Mouse (Mus musculus) G1E (cell line): ENCODE data around the gene Phykpl. TPM values are rescaled to one million over a fixed set of nuclear protein-coding genes. Genes with fewer than 3 reads are reported as not detected.

Experiments used
- ATAC-seq: 2 replicates; pipeline ENCODE4 v1.8.0; 2016; ENCODE audit warnings: mild to moderate bottlenecking; ENCODE audit not compliant: insufficient number of reproducible peaks, poor library complexity, low FRiP score, severe bottlenecking; ENCODE audit errors: extremely low read depth
- DNase-seq: peaks from one replicate; pipeline ENCODE4 v3.0.0; 2012; ENCODE audit warnings: low spot score
- H3K27me3 ChIP-seq: 2 replicates; pipeline ENCODE4 v1.6.1; 2012; ENCODE audit warnings: mild to moderate bottlenecking, low read length, inconsistent platforms; ENCODE audit not compliant: insufficient read depth
- H3K36me3 ChIP-seq: replicated peaks from 2 replicates; pipeline ENCODE3; 2012; ENCODE audit warnings: mild to moderate bottlenecking, inconsistent platforms
- H3K4me1 ChIP-seq: 2 replicates; pipeline ENCODE4 v1.6.1; 2012; ENCODE audit warnings: low read depth, low read length, inconsistent platforms, mixed read lengths; ENCODE audit not compliant: insufficient read depth
- H3K4me3 ChIP-seq: 2 replicates; pipeline ENCODE4 v1.5.1; 2012; ENCODE audit warnings: low read depth, mild to moderate bottlenecking, inconsistent platforms, low read length, moderate library complexity, mixed read lengths
- H3K9me3 ChIP-seq: replicated peaks from 2 replicates; pipeline ENCODE4 v1.6.1; 2012; ENCODE audit warnings: inconsistent platforms
- CTCF ChIP-seq: IDR thresholded peaks from 2 replicates; pipeline ENCODE4 v1.5.1; 2012; ENCODE audit warnings: low read depth, low read length, inconsistent platforms, mixed read lengths
- GATA1 ChIP-seq: IDR thresholded peaks from 2 replicates; pipeline ENCODE4 v1.6.1; 2012; ENCODE audit warnings: borderline replicate concordance, low read length, inconsistent platforms, mixed read lengths
- GATA2 ChIP-seq: IDR thresholded peaks from 2 replicates; pipeline ENCODE4 v1.6.1; 2012; ENCODE audit warnings: low read depth, low read length, inconsistent platforms, borderline replicate concordance
- POLR2AphosphoS5 ChIP-seq: IDR thresholded peaks from 2 replicates; pipeline ENCODE4 v1.6.1; 2012; ENCODE audit warnings: low read depth, low read length, inconsistent platforms; ENCODE audit not compliant: insufficient replicate concordance
- TAL1 ChIP-seq: conservative IDR thresholded peaks from 2 replicates; pipeline ENCODE4 v1.6.1; 2012; ENCODE audit warnings: low read depth, low read length, inconsistent platforms, mixed read lengths
- polyA plus RNA-seq: library from polyadenylated mRNA; stranded (reverse); fragments of >175 nt; gene quantifications from 2 replicates; pipeline ENCODE4 v1.2.3, GENCODE M21; 2012
- total RNA-seq, 2 experiments: library from RNA; stranded (forward) in 1 of 2; stranded (reverse) in 1 of 2; fragments of 200-1000 nt in 1 of 2; fragments of >200 nt in 1 of 2; fragmentation: Nextera tagmentation in 1 of 2; gene quantifications; 2 replicates each; pipeline ENCODE4 v1.2.3; 2014 to 2017

Gene Phykpl
- total and polyA plus RNA-seq, 3 experiments = 11.0 to 52.0 (median 49.3) TPM

- H3K27me3 ChIP-seq = peaks cover 11% of the 10 kb centered on the region; the same call in 1 of the 2 replicates
- H3K9me3 ChIP-seq = no peaks in the 10 kb centered on the region
- H3K4me3 ChIP-seq = no peak overlapping the region
- TF ChIP-seq GATA1 (no peak), TAL1 (no peak), CTCF (no peak), POLR2AphosphoS5 (no peak), GATA2 (no peak)
- no peaks in the 10 kb centered on the region for H3K36me3 ChIP-seq
- DNase-seq = no peak
- H3K4me1 ChIP-seq = peaks cover 6% of the 10 kb centered on the region; the same call in 1 of the 2 replicates
- ATAC-seq = peak; percentile 60
Observed at GRCm38 (mm10) chr11:51544413-51544812, 40.1 kb upstream of the Phykpl start.

DNA sequence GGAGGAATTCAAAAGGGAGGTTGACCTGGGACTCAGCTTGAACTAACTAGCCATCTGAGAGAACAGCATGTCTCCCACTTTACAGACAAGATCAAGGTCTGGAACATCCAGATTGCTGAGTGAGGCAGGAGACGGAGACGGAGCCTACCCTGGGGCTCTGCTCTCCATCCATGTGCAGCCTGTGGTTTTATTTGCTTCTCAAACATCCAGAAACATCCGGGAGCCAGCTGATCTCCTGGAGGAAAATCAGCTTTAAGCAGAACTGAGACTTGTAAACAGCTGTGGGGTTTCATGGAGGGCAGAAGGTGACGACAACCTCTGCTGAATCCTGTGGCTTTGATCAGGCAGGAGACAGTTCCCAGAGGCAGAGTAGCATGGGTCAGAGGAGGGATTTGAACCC is 38.7 kb upstream of the Phykpl start:
- DNase-seq (no peak), ATAC-seq (no peak)
- peaks cover 11% of the 10 kb centered on the region; the same call in 1 of the 2 replicates for H3K27me3 ChIP-seq
- no peak overlapping the region for H3K4me3 ChIP-seq
- H3K4me1 ChIP-seq = peaks cover 6% of the 10 kb centered on the region; the same call in 1 of the 2 replicates
- no peaks in the 10 kb centered on the region for H3K9me3 ChIP-seq
- no peaks in the 10 kb centered on the region for H3K36me3 ChIP-seq
- TF ChIP-seq POLR2AphosphoS5 = no peak
- TF ChIP-seq TAL1 = no peak
- no peak for TF ChIP-seq GATA2
- TF ChIP-seq CTCF = no peak
- no peak for TF ChIP-seq GATA1

GRCm38 (mm10) chr11:51551253-51551652 is 33.3 kb upstream of the Phykpl start:
- H3K9me3 ChIP-seq = no peaks in the 10 kb centered on the region
- no peak for ATAC-seq
- H3K27me3 ChIP-seq = peaks cover 9% of the 10 kb centered on the region; the same call in 1 of the 2 replicates
- DNase-seq = no peak
- TF ChIP-seq TAL1 (no peak), CTCF (no peak), GATA2 (no peak), GATA1 (no peak), POLR2AphosphoS5 (no peak)
- no peak overlapping the region for H3K4me3 ChIP-seq
- no peaks in the 10 kb centered on the region for H3K4me1 ChIP-seq
- no peaks in the 10 kb centered on the region for H3K36me3 ChIP-seq

DNA sequence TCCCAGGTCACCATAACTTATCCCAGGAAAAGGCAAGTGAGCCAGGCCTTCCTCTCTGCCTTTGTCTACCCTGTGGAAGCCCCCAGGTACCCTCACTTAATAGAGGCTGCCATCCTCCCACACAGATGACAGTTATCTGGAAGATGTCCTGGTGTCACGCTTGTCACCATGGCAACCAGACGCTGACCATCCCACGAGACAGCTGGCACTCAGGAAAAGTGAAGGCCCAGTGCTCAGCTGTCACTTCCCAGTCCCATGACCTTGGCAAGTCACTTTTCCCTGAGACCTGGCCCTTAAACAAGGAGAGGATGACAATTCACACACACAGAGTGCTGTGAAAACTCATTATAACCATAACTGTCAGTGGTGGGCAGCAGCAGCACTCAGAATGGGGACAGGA is 32.5 kb upstream of the Phykpl start:
- H3K27me3 ChIP-seq = peaks cover 9% of the 10 kb centered on the region; the same call in 1 of the 2 replicates
- TF ChIP-seq TAL1 = no peak
- TF ChIP-seq GATA2 = no peak
- no peak for TF ChIP-seq GATA1
- no peak for TF ChIP-seq CTCF
- no peak for TF ChIP-seq POLR2AphosphoS5
- ATAC-seq = no peak

GRCm38 (mm10) chr11:51554590-51554989 is 30.0 kb upstream of the Phykpl start:
- TF ChIP-seq GATA2 = no peak
- no peak for TF ChIP-seq GATA1
- TF ChIP-seq CTCF = no peak
- no peak for TF ChIP-seq POLR2AphosphoS5
- no peak for TF ChIP-seq TAL1
- DNase-seq (no peak), ATAC-seq (no peak)
- no peaks in the 10 kb centered on the region for H3K4me1 ChIP-seq
- no peaks in the 10 kb centered on the region for H3K9me3 ChIP-seq
- peaks cover 11% of the 10 kb centered on the region for H3K27me3 ChIP-seq
- H3K4me3 ChIP-seq = no peak overlapping the region
- no peaks in the 10 kb centered on the region for H3K36me3 ChIP-seq

More for the DNA sequence above, 32.5 kb upstream of the Phykpl start:
- no peaks in the 10 kb centered on the region for H3K9me3 ChIP-seq
- no peak overlapping the region for H3K4me3 ChIP-seq
- DNase-seq = no peak
- no peaks in the 10 kb centered on the region for H3K4me1 ChIP-seq
- H3K36me3 ChIP-seq = no peaks in the 10 kb centered on the region

- Histone ChIP-seq H3K27me3 (peaks cover 11% of the 10 kb centered on the region), H3K36me3 (no peaks in the 10 kb centered on the region), H3K4me3 (no peak overlapping the region), H3K9me3 (no peaks in the 10 kb centered on the region), H3K4me1 (no peaks in the 10 kb centered on the region)
- ATAC-seq = no peak
- DNase-seq = no peak
- TF ChIP-seq TAL1 (no peak), CTCF (no peak), GATA2 (no peak), GATA1 (no peak), POLR2AphosphoS5 (no peak)
Observed at GRCm38 (mm10) chr11:51555066-51555465, 29.5 kb upstream of the Phykpl start.

- ATAC-seq (no peak), DNase-seq (no peak)
- H3K36me3 ChIP-seq = no peaks in the 10 kb centered on the region
- peaks cover 34% of the 10 kb centered on the region for H3K27me3 ChIP-seq
- H3K4me1 ChIP-seq = no peaks in the 10 kb centered on the region
- H3K9me3 ChIP-seq = peaks cover 4% of the 10 kb centered on the region
- no peak for TF ChIP-seq GATA1
- TF ChIP-seq CTCF = no peak
- no peak for TF ChIP-seq POLR2AphosphoS5
- no peak for TF ChIP-seq TAL1
- no peak overlapping the region for H3K4me3 ChIP-seq
Observed at GRCm38 (mm10) chr11:51563276-51563675, 21.3 kb upstream of the Phykpl start.
